Mouse (Mus musculus) intestine, embryonic 16.5 days (tissue): ENCODE results near the gene Micu2. TPM values are rescaled to one million over a fixed set of nuclear protein-coding genes. Genes with fewer than 3 reads are reported as not detected.

Experiments
- ATAC-seq: fragments of 200-750 bp; cut with Nextera tagmentation; 2 replicates; pipeline ENCODE4 v1.8.0; 2017; ENCODE audit warnings: moderate TSS enrichment, moderate library complexity
- H3K27ac ChIP-seq: fragments of 300-500 bp; sonication (generic); 2 replicates; pipeline ENCODE4 v1.5.1; 2014; ENCODE audit warnings: mild to moderate bottlenecking, low read length
- H3K27me3 ChIP-seq: fragments of 300-500 bp; sonication (generic); replicated peaks from 2 replicates; pipeline ENCODE4 v1.6.1; 2014; ENCODE audit warnings: low read length, control low read depth, mixed read lengths; ENCODE audit not compliant: control insufficient read depth, insufficient read depth
- H3K36me3 ChIP-seq: fragments of 300-500 bp; sonication (generic); 2 replicates; pipeline ENCODE4 v1.6.1; 2014; ENCODE audit warnings: low read length, control low read depth; ENCODE audit not compliant: control insufficient read depth, insufficient read depth
- H3K4me1 ChIP-seq: fragments of 300-500 bp; sonication (generic); 2 replicates; pipeline ENCODE4 v1.6.1; 2014; ENCODE audit warnings: low read length, control low read depth, mixed read lengths; ENCODE audit not compliant: control insufficient read depth, insufficient read depth
- H3K4me2 ChIP-seq: fragments of 300-500 bp; sonication (generic); 2 replicates; pipeline ENCODE4 v1.6.1; 2014; ENCODE audit warnings: low read depth, low read length, control low read depth
- H3K4me3 ChIP-seq: fragments of 300-500 bp; sonication (generic); 2 replicates; pipeline ENCODE4 v1.5.1; 2014; ENCODE audit warnings: mild to moderate bottlenecking, low read length
- H3K9ac ChIP-seq: fragments of 300-500 bp; sonication (generic); 2 replicates; pipeline ENCODE4 v1.6.1; 2014; ENCODE audit warnings: low read depth, low read length
- H3K9me3 ChIP-seq: fragments of 300-500 bp; sonication (generic); 2 replicates; pipeline ENCODE4 v1.6.1; 2016; ENCODE audit warnings: low read length, control low read depth; ENCODE audit not compliant: control insufficient read depth
- WGBS: fragments of 180-500 bp; shearing (Covaris S2); extraction: QIAGEN DNeasy Blood & Tissue Kit; methylation state at CpG from one replicate; pipeline ENCODE4 v1.1.7; 2014; 5-methylcytosine and 5-hydroxymethylcytosine counted together
- polyA plus RNA-seq: library from polyadenylated mRNA; unstranded; fragments of >200 nt; fragmentation: Nextera tagmentation; extraction: Ambion mirVana; gene quantifications from 2 replicates; pipeline ENCODE4 v1.2.1, GENCODE M21; 2015

Gene Micu2
- polyA plus RNA-seq, 1 experiment from 2014 or later: 74.6 TPM

DNA sequence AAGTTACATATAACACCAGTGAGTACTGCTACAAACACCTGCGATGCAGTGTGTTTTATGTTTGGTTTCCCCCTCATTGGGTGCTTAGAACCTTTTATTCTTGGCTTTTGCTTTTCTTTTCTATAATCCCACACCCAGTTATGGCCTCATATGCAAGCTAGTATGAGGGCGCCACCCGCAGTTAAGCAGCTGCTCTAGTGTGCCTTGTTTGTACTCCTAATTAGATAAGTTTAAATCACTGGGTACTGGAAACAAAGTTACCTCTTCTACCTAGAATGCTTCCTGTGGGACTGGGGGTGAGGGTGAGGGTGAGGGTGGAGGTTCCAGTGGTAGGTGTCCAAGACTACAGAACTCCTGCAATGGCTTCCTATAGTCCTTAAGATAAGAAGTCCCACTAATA, 2.9 kb downstream of the Micu2 start:
- H3K9ac ChIP-seq: no peak overlapping the region
- H3K9me3 ChIP-seq: no peaks in the 10 kb centered on the region
- no peak overlapping the region for H3K27ac ChIP-seq
- no peaks in the 10 kb centered on the region for H3K27me3 ChIP-seq
- H3K4me3 ChIP-seq: no peak overlapping the region
- no peak overlapping the region for H3K4me2 ChIP-seq
- no peak for ATAC-seq
- 90% methylated on average over 3 of the region's 3 CpGs for WGBS
- peaks cover 12% of the 10 kb centered on the region; the same call in 1 of the 2 replicates for H3K4me1 ChIP-seq
- peaks cover 2% of the 10 kb centered on the region; the same call in 1 of the 2 replicates for H3K36me3 ChIP-seq

DNA sequence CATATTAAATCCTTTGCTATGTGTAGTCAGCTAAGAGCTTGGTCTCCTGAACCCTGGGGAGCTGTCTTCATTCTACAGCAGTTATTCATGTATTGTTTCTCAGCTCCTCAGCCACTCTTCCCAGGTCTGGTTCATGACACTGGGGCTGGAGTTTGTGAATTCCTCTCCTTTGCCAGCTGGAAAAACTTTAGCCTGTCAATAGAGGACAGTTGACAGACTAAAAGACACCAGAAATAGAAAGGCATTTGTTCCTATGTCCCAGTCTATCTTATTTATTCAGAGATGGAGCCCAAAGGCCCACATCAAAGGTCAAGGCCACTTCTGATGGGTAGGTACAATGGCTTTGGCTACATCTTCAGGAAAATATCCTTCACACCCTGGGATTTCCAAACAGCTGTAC, 7.3 kb downstream of the Micu2 start:
- Histone ChIP-seq H3K27ac (no peak overlapping the region), H3K4me1 (peaks cover 3% of the 10 kb centered on the region; the same call in 1 of the 2 replicates)

DNA sequence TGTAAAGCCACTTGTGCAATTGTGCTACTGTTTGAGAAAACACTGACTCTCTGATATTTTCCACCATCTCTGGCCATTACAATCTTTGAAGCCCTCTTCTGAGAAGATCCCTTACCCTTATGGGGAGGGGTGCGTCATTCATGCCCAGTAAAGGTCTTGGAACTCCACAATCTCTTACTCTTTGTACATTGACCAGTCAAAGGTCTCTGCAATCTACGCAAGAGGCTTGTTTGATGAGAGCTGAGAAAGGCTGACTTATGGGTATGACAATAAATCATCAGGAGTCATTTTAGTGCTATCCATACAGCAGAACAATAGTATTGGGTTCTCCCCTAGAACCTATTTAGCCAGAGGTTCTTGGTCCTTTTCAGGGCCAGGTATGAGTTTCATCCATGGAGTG, 9.9 kb downstream of the Micu2 start:
- H3K9me3 ChIP-seq: no peaks in the 10 kb centered on the region
- no peaks in the 10 kb centered on the region for H3K4me1 ChIP-seq
- H3K27me3 ChIP-seq: no peaks in the 10 kb centered on the region
- ATAC-seq: peak; percentile 70
- no peak overlapping the region for H3K9ac ChIP-seq
- no peak overlapping the region for H3K4me3 ChIP-seq
- peaks cover 2% of the 10 kb centered on the region; the same call in 1 of the 2 replicates for H3K36me3 ChIP-seq
- H3K4me2 ChIP-seq: no peak overlapping the region
- no peak overlapping the region for H3K27ac ChIP-seq
- 68% methylated on average over 2 of the region's 2 CpGs for WGBS

More for the DNA sequence above, 7.3 kb downstream of the Micu2 start:
- Histone ChIP-seq H3K36me3 (peaks cover 2% of the 10 kb centered on the region; the same call in 1 of the 2 replicates), H3K9ac (no peak overlapping the region), H3K9me3 (no peaks in the 10 kb centered on the region), H3K4me2 (no peak overlapping the region), H3K4me3 (no peak overlapping the region), H3K27me3 (no peaks in the 10 kb centered on the region)
- ATAC-seq: no peak

DNA sequence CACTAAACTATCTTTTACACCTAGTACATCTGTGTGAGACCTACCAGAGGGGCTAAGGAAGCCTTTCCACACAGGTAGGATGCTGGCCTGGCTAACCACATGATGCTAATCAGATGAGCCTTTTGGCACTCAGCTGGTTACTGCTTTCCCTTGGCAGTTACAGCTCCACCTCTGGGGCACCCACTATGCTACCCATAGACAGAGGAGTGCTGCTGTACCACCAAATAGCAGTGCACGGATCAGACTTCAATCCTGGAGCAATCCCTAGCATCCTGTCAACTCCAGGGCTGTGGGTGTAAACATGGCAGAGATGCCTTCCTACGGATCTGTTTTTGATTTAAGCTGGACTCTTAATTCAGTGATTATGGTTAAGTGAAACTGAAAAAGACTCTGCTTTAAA, 13.3 kb downstream of the Micu2 start:
- ATAC-seq: no peak
- 81% methylated on average over 2 of the region's 2 CpGs for WGBS
- H3K9ac ChIP-seq: no peak overlapping the region
- H3K4me3 ChIP-seq: no peak overlapping the region
- no peaks in the 10 kb centered on the region for H3K27me3 ChIP-seq
- no peak overlapping the region for H3K27ac ChIP-seq
- H3K36me3 ChIP-seq: no peaks in the 10 kb centered on the region
- H3K4me1 ChIP-seq: 0 out of 2 replicates have a peak, but pooled peaks cover 6% of the 10 kb centered on the region
- H3K9me3 ChIP-seq: no peaks in the 10 kb centered on the region
- H3K4me2 ChIP-seq: no peak overlapping the region

DNA sequence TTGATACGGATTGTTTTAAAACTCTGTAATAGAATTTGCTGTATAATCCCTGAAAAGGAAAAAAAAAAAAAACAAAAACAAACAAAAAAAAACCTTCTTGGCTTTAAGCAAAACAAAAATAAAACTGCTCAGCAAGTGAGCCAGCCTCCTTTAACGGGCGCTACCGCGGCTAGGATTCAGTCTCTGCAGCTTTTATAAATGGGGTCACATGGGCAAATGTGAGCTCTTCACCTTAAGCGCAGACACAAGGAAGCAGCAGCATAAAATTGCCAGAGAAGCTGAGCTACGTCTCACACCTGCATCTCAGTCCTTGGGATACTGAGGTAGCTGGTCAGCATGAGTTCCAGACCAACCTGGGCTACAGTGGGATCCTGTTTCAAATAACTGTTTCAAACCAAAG, 16.6 kb downstream of the Micu2 start:
- no peak overlapping the region for H3K9ac ChIP-seq

DNA sequence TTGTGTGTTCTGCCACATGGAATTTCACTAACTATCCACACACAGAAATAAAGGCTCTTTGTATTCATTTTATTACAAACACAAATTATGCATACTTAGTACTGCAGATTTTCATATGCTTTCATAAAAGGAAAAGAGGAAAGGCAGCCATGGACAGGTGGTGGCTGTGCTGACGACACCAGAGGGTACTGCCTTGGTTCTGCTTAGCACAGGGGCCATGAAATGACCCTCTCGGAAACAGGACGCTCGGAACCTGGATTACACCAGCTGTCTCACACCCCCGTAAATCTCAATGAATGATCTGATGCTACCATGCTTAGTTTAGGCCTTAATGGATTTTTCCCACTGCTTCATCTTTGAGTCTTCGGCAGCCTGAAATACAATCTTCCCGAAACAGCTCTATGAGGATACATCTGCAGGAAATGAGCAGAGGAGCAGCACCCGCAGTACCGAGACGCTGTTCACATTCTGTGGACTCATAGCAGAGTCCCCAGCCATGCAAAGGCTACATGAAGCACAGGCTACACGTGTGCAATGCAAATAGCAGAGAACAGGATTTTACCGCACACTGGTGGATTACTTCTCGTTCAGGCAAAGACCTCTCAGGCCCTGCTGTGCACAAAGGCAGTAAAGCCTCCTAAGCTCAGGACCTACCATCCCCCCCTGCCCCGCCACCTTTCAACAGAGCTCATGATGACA, 17.2 kb downstream of the Micu2 start:
- no peak for ATAC-seq
- 52% methylated on average over 14 of the region's 14 CpGs for WGBS
- Histone ChIP-seq H3K4me3 (no peak overlapping the region), H3K4me2 (no peak overlapping the region), H3K4me1 (0 out of 2 replicates have a peak, but pooled peaks cover 7% of the 10 kb centered on the region), H3K27me3 (no peaks in the 10 kb centered on the region), H3K9me3 (no peaks in the 10 kb centered on the region), H3K27ac (no peak overlapping the region), H3K9ac (no peak overlapping the region), H3K36me3 (no peaks in the 10 kb centered on the region)

More for the DNA sequence above, 16.6 kb downstream of the Micu2 start:
- Histone ChIP-seq H3K27ac (no peak overlapping the region), H3K4me1 (0 out of 2 replicates have a peak, but pooled peaks cover 7% of the 10 kb centered on the region), H3K4me3 (no peak overlapping the region), H3K36me3 (no peaks in the 10 kb centered on the region), H3K27me3 (no peaks in the 10 kb centered on the region), H3K9me3 (no peaks in the 10 kb centered on the region), H3K4me2 (no peak overlapping the region)
- ATAC-seq: no peak
- WGBS: 54% methylated on average over 7 of the region's 7 CpGs

DNA sequence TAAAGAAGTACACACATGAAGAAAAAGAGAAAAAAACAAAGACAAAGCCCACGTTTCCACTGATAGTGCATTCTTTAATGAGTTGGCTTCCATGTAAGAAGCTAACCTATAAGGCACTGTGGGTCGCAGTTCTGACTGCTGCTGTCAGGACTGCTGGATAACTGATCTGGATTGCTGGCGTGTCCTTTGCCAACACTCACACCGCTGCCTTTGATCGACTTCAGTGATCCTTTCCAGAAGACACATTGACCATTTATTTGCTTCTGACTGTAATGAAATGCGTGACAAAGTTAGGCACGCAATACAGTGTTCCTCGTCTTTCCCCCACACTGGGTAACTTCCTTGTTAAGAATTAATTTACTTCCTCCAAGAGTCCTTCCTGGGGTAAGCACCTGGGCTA, 18.3 kb downstream of the Micu2 start:
- H3K27me3 ChIP-seq: no peaks in the 10 kb centered on the region
- no peak overlapping the region for H3K9ac ChIP-seq
- no peak overlapping the region for H3K4me2 ChIP-seq
- WGBS: 66% methylated on average over 8 of the region's 8 CpGs
- H3K4me1 ChIP-seq: 0 out of 2 replicates have a peak, but pooled peaks cover 7% of the 10 kb centered on the region
- no peak for ATAC-seq
- H3K9me3 ChIP-seq: no peaks in the 10 kb centered on the region
- H3K36me3 ChIP-seq: no peaks in the 10 kb centered on the region
- H3K4me3 ChIP-seq: no peak overlapping the region
- no peak overlapping the region for H3K27ac ChIP-seq

DNA sequence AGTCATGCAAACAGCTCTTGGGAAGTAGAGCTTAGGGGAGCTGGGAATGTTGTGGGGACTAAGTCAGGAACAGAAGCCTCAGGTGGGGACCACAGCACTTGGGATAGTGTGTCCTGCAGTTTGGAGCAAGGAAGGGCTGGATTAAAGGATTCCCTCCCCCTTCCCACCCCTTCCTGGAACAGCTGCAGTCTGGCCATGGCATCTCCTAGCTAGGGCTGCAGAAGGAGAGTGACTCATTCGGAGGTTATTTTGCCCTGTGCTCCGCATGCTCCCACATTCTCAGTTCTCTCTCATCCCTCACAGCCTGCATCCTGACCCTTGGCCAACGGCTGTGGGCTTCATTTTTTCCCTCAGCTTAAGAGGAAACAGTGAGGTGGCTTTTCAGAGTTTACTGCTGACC, 18.9 kb downstream of the Micu2 start:
- Histone ChIP-seq H3K4me3 (no peak overlapping the region), H3K9ac (no peak overlapping the region), H3K27me3 (no peaks in the 10 kb centered on the region), H3K4me2 (no peak overlapping the region), H3K36me3 (no peaks in the 10 kb centered on the region), H3K27ac (no peak overlapping the region), H3K4me1 (peaks cover 10% of the 10 kb centered on the region; the same call in 1 of the 2 replicates), H3K9me3 (no peaks in the 10 kb centered on the region)
- ATAC-seq: no peak; the same call in 1 of the 2 replicates
- 44% methylated on average over 3 of the region's 3 CpGs for WGBS

DNA sequence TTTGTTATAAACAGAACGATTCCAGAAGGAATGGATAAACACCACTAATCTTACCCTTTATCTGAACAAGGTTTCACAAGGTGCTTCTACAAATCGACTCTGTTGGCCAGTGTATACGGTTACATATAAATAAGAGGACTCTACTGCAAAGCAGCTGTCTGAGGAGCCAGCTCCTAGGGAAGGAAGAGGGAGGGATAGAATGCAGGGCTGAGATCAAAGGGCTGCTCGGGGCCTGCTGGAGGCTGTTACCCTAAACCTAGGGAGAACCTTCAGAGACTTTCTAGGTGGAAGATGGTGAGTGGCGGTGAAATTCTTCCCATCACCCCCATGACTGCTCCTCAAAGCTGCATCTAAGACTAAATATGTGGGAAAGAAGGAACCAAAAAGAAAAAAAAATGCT, 20.9 kb downstream of the Micu2 start:
- Histone ChIP-seq H3K9ac (no peak overlapping the region), H3K4me1 (peaks cover 10% of the 10 kb centered on the region; the same call in 1 of the 2 replicates), H3K4me2 (no peak overlapping the region), H3K27ac (no peak overlapping the region), H3K9me3 (no peaks in the 10 kb centered on the region), H3K36me3 (no peaks in the 10 kb centered on the region), H3K27me3 (no peaks in the 10 kb centered on the region), H3K4me3 (no peak overlapping the region)
- ATAC-seq: no peak
- 38% methylated on average over 5 of the region's 5 CpGs for WGBS
